Comparison of ENCODE assay signal across 26 mouse cellular contexts in the genomic region with DNA sequence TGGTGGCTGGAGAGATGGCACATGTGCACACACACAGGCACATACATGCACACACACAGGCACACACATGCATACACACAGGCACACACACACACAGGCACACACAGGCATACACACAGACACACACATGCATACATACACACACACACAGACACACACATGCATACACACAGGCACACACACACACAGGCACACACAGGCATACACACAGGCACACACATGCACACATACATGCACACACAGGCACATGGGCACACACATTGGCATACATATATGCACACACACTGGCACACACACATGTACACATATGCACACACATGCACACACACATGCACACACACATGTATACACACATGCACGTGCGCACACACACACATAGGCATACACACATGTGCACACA.
"Had no signal": no experiment of that assay in that cellular context is flagged by ENCODE, and none has a peak within 500 bp of the region (broad histone marks: within the 10 kb centered on the region; RNA-seq: fewer than 3 reads in every experiment).

No protein-coding gene starts in this region.

- H3K4me2 ChIP-seq: heart, embryonic 12.5 days; hindbrain, embryonic 13.5 days; hindbrain, embryonic 15.5 days; intestine, embryonic 15.5 days; limb, embryonic 12.5 days; liver, embryonic 11.5 days; liver, embryonic 13.5 days had no signal

- H3K27ac ChIP-seq: gastrocnemius, adult 2 months; heart, embryonic 10.5 days; hindbrain, embryonic 10.5 days; hindbrain, embryonic 13.5 days; hindbrain, embryonic 15.5 days; intestine, embryonic 15.5 days; layer of hippocampus, adult 2 months; left cerebral cortex, adult 2 months; limb, embryonic 10.5 days; limb, embryonic 12.5 days; liver, embryonic 13.5 days had no signal

- ATAC-seq: inflammation-experienced regulatory T-cells, adult 6 months; intestine, postnatal 0 days had no signal

- H3K4me3 ChIP-seq: gastrocnemius, adult 2 months; heart, embryonic 10.5 days; heart, embryonic 12.5 days; hindbrain, embryonic 10.5 days; hindbrain, embryonic 13.5 days; hindbrain, embryonic 15.5 days; intestine, embryonic 15.5 days; layer of hippocampus, adult 2 months; left cerebral cortex, adult 2 months; limb, embryonic 10.5 days; limb, embryonic 12.5 days; liver, embryonic 13.5 days had no signal

- H3K9me3 ChIP-seq: heart, embryonic 10.5 days; heart, embryonic 12.5 days; hindbrain, embryonic 10.5 days; hindbrain, embryonic 13.5 days; hindbrain, embryonic 15.5 days; intestine, embryonic 15.5 days; limb, embryonic 10.5 days; limb, embryonic 12.5 days; liver, embryonic 13.5 days had no signal

- H3K36me3 ChIP-seq: heart, embryonic 10.5 days; heart, embryonic 12.5 days; hindbrain, embryonic 10.5 days; hindbrain, embryonic 13.5 days; hindbrain, embryonic 15.5 days; intestine, embryonic 15.5 days; limb, embryonic 10.5 days; limb, embryonic 12.5 days; liver, embryonic 13.5 days had no signal

- DNase-seq: gastrocnemius, adult 2 months; gastrocnemius, postnatal 10 days; gastrocnemius, postnatal 25 days; heart, adult 18-20 months; heart, postnatal 10 days; heart, postnatal 4 days; kidney, adult 18-20 months; kidney, adult 8-10 months; kidney, postnatal 10 days; kidney, postnatal 25 days; kidney, postnatal 4 days; liver; liver, embryonic 13.5 days had no signal

- H3K27me3 ChIP-seq: heart, embryonic 12.5 days; hindbrain, embryonic 13.5 days; hindbrain, embryonic 15.5 days; intestine, embryonic 15.5 days; limb, embryonic 12.5 days; liver, embryonic 13.5 days had no signal

- H3K9ac ChIP-seq: heart, embryonic 12.5 days; hindbrain, embryonic 13.5 days; hindbrain, embryonic 15.5 days; intestine, embryonic 15.5 days; limb, embryonic 12.5 days; liver, embryonic 13.5 days had no signal

- H3K4me1 ChIP-seq: heart, embryonic 10.5 days; liver, embryonic 13.5 days had no signal
